Comparison of ENCODE assay signal across 9 mouse cellular contexts in genomic region chr8:111366610-111367234, GRCm38 (mm10). TPM values are rescaled to one million over a fixed set of nuclear protein-coding genes. Genes with fewer than 3 reads are reported as not detected.
A peak's percentile ranks its signal among the peaks of the same experiment; 100 is the strongest.
DNase-seq lines count a peak whose midpoint lies in the region; ATAC-seq lines count a peak whose summit lies in the region.
"Had no signal": no experiment of that assay in that cellular context is flagged by ENCODE, and none has a peak within 500 bp of the region (broad histone marks: within the 10 kb centered on the region; RNA-seq: fewer than 3 reads in every experiment).

No protein-coding gene starts in this region.

- no peaks in the 10 kb centered on the region for H3K36me3 ChIP-seq in midbrain, embryonic 14.5 days (ENCODE audit: control insufficient read depth, insufficient read depth, low read length)
- H3K36me3 ChIP-seq in midbrain, embryonic 13.5 days: no peaks in the 10 kb centered on the region
- H3K36me3 ChIP-seq in embryonic facial prominence, embryonic 11.5 days (replicated peaks; ENCODE audit: control insufficient read depth, insufficient read depth, low read depth, low read length): no peaks in the 10 kb centered on the region
- H3K36me3 ChIP-seq in forebrain, embryonic 14.5 days (ENCODE audit: control insufficient read depth, insufficient read depth, low read length): no peaks in the 10 kb centered on the region
- H3K36me3 ChIP-seq: midbrain, embryonic 12.5 days had no signal

- no peak overlapping the region for H3K9ac ChIP-seq in midbrain, embryonic 14.5 days (replicated peaks; ENCODE audit: low read length)
- no peak overlapping the region for H3K9ac ChIP-seq in midbrain, embryonic 13.5 days (replicated peaks)
- no peak overlapping the region; the same call in 1 of the 2 replicates for H3K9ac ChIP-seq in embryonic facial prominence, embryonic 11.5 days (replicated peaks; ENCODE audit: low read length)
- no peak overlapping the region for H3K9ac ChIP-seq in forebrain, embryonic 14.5 days (ENCODE audit: low read length)
- H3K9ac ChIP-seq: midbrain, embryonic 12.5 days had no signal

- no peaks in the 10 kb centered on the region for H3K9me3 ChIP-seq in midbrain, embryonic 14.5 days (ENCODE audit: control insufficient read depth, low read length)
- H3K9me3 ChIP-seq in midbrain, embryonic 13.5 days: no peaks in the 10 kb centered on the region
- no peaks in the 10 kb centered on the region for H3K9me3 ChIP-seq in embryonic facial prominence, embryonic 11.5 days (replicated peaks; ENCODE audit: control insufficient read depth, low read length)
- no peaks in the 10 kb centered on the region for H3K9me3 ChIP-seq in forebrain, embryonic 14.5 days (replicated peaks; ENCODE audit: control insufficient read depth, low read length)
- H3K9me3 ChIP-seq: midbrain, embryonic 12.5 days had no signal

- no peaks in the 10 kb centered on the region for H3K4me1 ChIP-seq in midbrain, embryonic 14.5 days (ENCODE audit: control insufficient read depth, insufficient read depth, low read length)
- no peaks in the 10 kb centered on the region for H3K4me1 ChIP-seq in midbrain, embryonic 13.5 days (replicated peaks)
- H3K4me1 ChIP-seq in embryonic facial prominence, embryonic 11.5 days (ENCODE audit: control insufficient read depth, insufficient read depth, low read length): no peaks in the 10 kb centered on the region
- H3K4me1 ChIP-seq in forebrain, embryonic 14.5 days (ENCODE audit: control insufficient read depth, insufficient read depth, low read length): no peaks in the 10 kb centered on the region
- H3K4me1 ChIP-seq: midbrain, embryonic 12.5 days had no signal

- no peak for ATAC-seq in midbrain, embryonic 14.5 days (ENCODE audit: low FRiP score, low TSS enrichment)
- ATAC-seq in midbrain, embryonic 13.5 days: no peak
- ATAC-seq in embryonic facial prominence, embryonic 11.5 days (replicated peaks; ENCODE audit: insufficient number of reproducible peaks, low FRiP score, low TSS enrichment, low read depth): no peak
- ATAC-seq in forebrain, embryonic 14.5 days: no peak

- DNase-seq in midbrain, embryonic 14.5 days: peak; percentile 20
- DNase-seq in embryonic facial prominence, embryonic 11.5 days (ENCODE audit: low spot score): peak; percentile 16
- DNase-seq in kidney, adult 18-20 months: peak; percentile 78
- DNase-seq in skeletal muscle tissue, adult 2 months (ENCODE audit: low read depth, low spot score): peak; percentile 45
- DNase-seq in forebrain, embryonic 14.5 days (ENCODE audit: low spot score): no peak
- DNase-seq in B cell, adult 2 months: no peak
- no peak for DNase-seq in left cerebral cortex, postnatal 36 days (ENCODE audit: low spot score in 2 of 2)

- H3K27ac ChIP-seq in midbrain, embryonic 14.5 days (replicated peaks; ENCODE audit: low read depth, low read length): no peak overlapping the region
- H3K27ac ChIP-seq in midbrain, embryonic 13.5 days: no peak overlapping the region
- H3K27ac ChIP-seq in embryonic facial prominence, embryonic 11.5 days (replicated peaks; ENCODE audit: low read depth, low read length): no peak overlapping the region
- no peak overlapping the region for H3K27ac ChIP-seq in forebrain, embryonic 14.5 days (ENCODE audit: low read depth, low read length)
- H3K27ac ChIP-seq: midbrain, embryonic 12.5 days had no signal

- intact Hi-C loops in left cerebral cortex, postnatal 36 days (cut with DNase I): no loop called here

- 42% methylated on average over 14 of the region's 14 CpGs for WGBS in midbrain, embryonic 14.5 days
- 46% methylated on average over 14 of the region's 14 CpGs for WGBS in midbrain, embryonic 13.5 days
- WGBS in embryonic facial prominence, embryonic 11.5 days: 33% methylated on average over 14 of the region's 14 CpGs
- WGBS in forebrain, embryonic 14.5 days: 40% methylated on average over 14 of the region's 14 CpGs

- no peaks in the 10 kb centered on the region for H3K27me3 ChIP-seq in midbrain, embryonic 14.5 days (ENCODE audit: control insufficient read depth, insufficient read depth, low read length)
- H3K27me3 ChIP-seq in midbrain, embryonic 13.5 days: no peaks in the 10 kb centered on the region
- H3K27me3 ChIP-seq in embryonic facial prominence, embryonic 11.5 days (ENCODE audit: control insufficient read depth, insufficient read depth, low read length): no peaks in the 10 kb centered on the region
- no peaks in the 10 kb centered on the region for H3K27me3 ChIP-seq in forebrain, embryonic 14.5 days (replicated peaks; ENCODE audit: control insufficient read depth, insufficient read depth, low read length)

- no peak overlapping the region for H3K4me3 ChIP-seq in midbrain, embryonic 14.5 days (replicated peaks; ENCODE audit: low read depth, low read length)
- H3K4me3 ChIP-seq in midbrain, embryonic 13.5 days (replicated peaks): no peak overlapping the region
- H3K4me3 ChIP-seq in embryonic facial prominence, embryonic 11.5 days (ENCODE audit: low read depth, low read length): no peak overlapping the region; the same call in 1 of the 2 replicates
- no peak overlapping the region for H3K4me3 ChIP-seq in forebrain, embryonic 14.5 days (ENCODE audit: low read depth, low read length)
- H3K4me3 ChIP-seq: midbrain, embryonic 12.5 days had no signal

- peak overlapping the region; percentile 3; the same call in 1 of the 2 replicates for H3K4me2 ChIP-seq in midbrain, embryonic 14.5 days (ENCODE audit: low read length)
- no peak overlapping the region for H3K4me2 ChIP-seq in midbrain, embryonic 13.5 days (replicated peaks)
- H3K4me2 ChIP-seq in embryonic facial prominence, embryonic 11.5 days (ENCODE audit: low read depth, low read length): peak overlapping the region; percentile 23; the same call in 1 of the 2 replicates
- H3K4me2 ChIP-seq in forebrain, embryonic 14.5 days (ENCODE audit: low read length): no peak overlapping the region
- H3K4me2 ChIP-seq: midbrain, embryonic 12.5 days had no signal

RNA-seq across cellular contexts. Expression of gene Fa2h, which starts 26.9 kb away (rescaled TPM):
- 0.24 and 0.39 TPM in 2 replicates for polyA plus RNA-seq in midbrain, embryonic 14.5 days (2014; fragmentation: Nextera tagmentation; extraction: Ambion mirVana)
- polyA plus RNA-seq in midbrain, embryonic 13.5 days (2015; fragmentation: Nextera tagmentation; extraction: Ambion mirVana): 0.08 TPM in 1 of 2 replicates, not detected in the other
- polyA plus RNA-seq in embryonic facial prominence, embryonic 11.5 days (2014; fragmentation: Nextera tagmentation; extraction: Ambion mirVana): not detected in 2 replicates
- polyA plus RNA-seq in forebrain, embryonic 14.5 days (2014; fragmentation: Nextera tagmentation; extraction: Ambion mirVana): 0.23 TPM in 1 of 2 replicates, not detected in the other
- 10 to 100 TPM; 20.4 to 31.0 TPM for total RNA-seq in left cerebral cortex, postnatal 36 days (2021)

RNA-seq across cellular contexts. Expression of gene Mlkl, which starts 28.7 kb away (rescaled TPM):
- polyA plus RNA-seq in midbrain, embryonic 14.5 days (2014; fragmentation: Nextera tagmentation; extraction: Ambion mirVana): 0.78 TPM in 1 of 2 replicates, not detected in the other
- 0.32 and 0.38 TPM in 2 replicates for polyA plus RNA-seq in midbrain, embryonic 13.5 days (2015; fragmentation: Nextera tagmentation; extraction: Ambion mirVana)
- polyA plus RNA-seq in embryonic facial prominence, embryonic 11.5 days (2014; fragmentation: Nextera tagmentation; extraction: Ambion mirVana): 0.14 and 0.82 TPM in 2 replicates
- 0.47 and 0.78 TPM in 2 replicates for polyA plus RNA-seq in forebrain, embryonic 14.5 days (2014; fragmentation: Nextera tagmentation; extraction: Ambion mirVana)
- total RNA-seq in left cerebral cortex, postnatal 36 days (2021): under 1 TPM; 0.20 to 0.23 TPM

Comparison
In these comparisons a context has a peak if more than half of its experiments do, and no peak if none do; other contexts are left out.
1. H3K4me2 ChIP-seq: peak in midbrain, embryonic 14.5 days (single experiment) and embryonic facial prominence, embryonic 11.5 days (single experiment); none in midbrain, embryonic 13.5 days (single experiment) and forebrain, embryonic 14.5 days (single experiment).
2. DNase-seq: peak in midbrain, embryonic 14.5 days (single experiment), embryonic facial prominence, embryonic 11.5 days (single experiment), kidney, adult 18-20 months (single experiment) and skeletal muscle tissue, adult 2 months (single experiment); none in forebrain, embryonic 14.5 days (single experiment), B cell, adult 2 months (0 of 2) and left cerebral cortex, postnatal 36 days (0 of 2).